Mouse (Mus musculus) activated CD4-positive, CD25-positive, alpha-beta regulatory T cell, adult 4 months (primary cell): Measurements from ENCODE around the gene Gpn1. TPM values are rescaled to one million over a fixed set of nuclear protein-coding genes. Genes with fewer than 3 reads are reported as not detected.

ENCODE experiments used
- ATAC-seq: one replicate; pipeline ENCODE4 v1.8.0; 2017
- polyA plus RNA-seq, 2 experiments: library from polyadenylated mRNA; unstranded; fragments of 100-300 nt; shearing (Covaris generic); gene quantifications; one replicate each; pipeline ENCODE4 v1.2.1; 2017

Gpn1 gene
- polyA plus RNA-seq, 2 experiments from 2014 or later, result 38.6 to 47.4 TPM

- no peak for ATAC-seq
Observed at GRCm38 (mm10) chr5:31560352-31560751, 65.8 kb downstream of the Gpn1 start.

DNA sequence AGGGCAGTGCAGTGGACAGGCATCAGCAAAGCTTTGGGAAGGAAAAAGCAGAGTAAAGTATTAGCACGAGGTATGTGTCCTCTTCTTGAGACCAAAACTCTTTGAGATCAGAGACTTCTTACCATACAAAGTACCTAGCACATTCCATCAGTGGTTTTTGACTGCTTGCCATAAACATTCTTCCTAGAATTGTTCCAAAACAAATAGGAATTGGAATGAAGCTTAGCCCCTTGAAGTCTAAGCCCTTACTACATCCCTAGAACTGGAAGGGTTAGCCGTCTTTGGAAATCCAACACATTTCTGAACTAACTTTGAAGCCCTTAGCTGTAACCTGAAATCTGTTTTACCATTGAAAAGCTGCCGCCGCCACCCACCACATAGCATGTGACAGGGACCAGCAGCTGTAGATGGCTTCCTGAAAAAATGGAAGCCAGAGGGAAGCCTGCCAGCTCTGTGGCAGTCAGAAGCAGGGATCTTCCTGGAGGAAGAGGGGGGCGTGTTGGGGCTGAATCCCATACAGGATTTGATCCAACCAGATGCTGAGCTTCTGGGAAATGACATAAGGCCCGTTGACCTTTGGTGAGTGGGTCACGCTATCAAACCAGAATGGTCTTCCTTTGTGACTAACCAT is 67.6 kb downstream of the Gpn1 start:
- no peak for ATAC-seq

Other genes with a start within 250 kb of the Gpn1 start
- 10 to 100 TPM; 26.6 to 35.5 TPM for gene Krtcap3, start 243.1 kb upstream of the Gpn1 start, polyA plus RNA-seq
- 1 to 10 TPM; 2.6 to 7.2 TPM for gene Ift172, start 203.6 kb upstream of the Gpn1 start, polyA plus RNA-seq
- not detected for gene Fndc4, start 198.7 kb upstream of the Gpn1 start, polyA plus RNA-seq
- gene Gckr, start 197.3 kb upstream of the Gpn1 start, polyA plus RNA-seq, result not detected
- gene Zfp512, start 42.3 kb upstream of the Gpn1 start, polyA plus RNA-seq, result 10 to 100 TPM; 25.5 to 33.0 TPM
- under 1 TPM in 1 of 2 experiments, not detected in 1; 0.26 TPM for gene 4930548H24Rik, start 9.0 kb upstream of the Gpn1 start, polyA plus RNA-seq
- 10 to 100 TPM; 25.9 to 26.9 TPM for gene Slc4a1ap, start 32.3 kb downstream of the Gpn1 start, polyA plus RNA-seq
- gene Supt7l, start 33.1 kb downstream of the Gpn1 start, polyA plus RNA-seq, result 10 to 100 TPM; 20.1 to 23.5 TPM
- gene Mrpl33, start 102.2 kb downstream of the Gpn1 start, polyA plus RNA-seq, result 100 to 1,000 TPM; 343 to 421 TPM
- 10 to 100 TPM; 16.9 to 18.2 TPM for gene Rbks, start 202.9 kb downstream of the Gpn1 start, polyA plus RNA-seq
- 10 to 100 TPM; 92.9 to 93.6 TPM for gene Babam2, start 202.9 kb downstream of the Gpn1 start, polyA plus RNA-seq